Mouse (Mus musculus) kidney, postnatal 0 days (tissue): ENCODE data around the gene Emc8. TPM values are rescaled to one million over a fixed set of nuclear protein-coding genes. Genes with fewer than 3 reads are reported as not detected.

Source experiments
- ATAC-seq: fragments of 200-750 bp; cut with Nextera tagmentation; replicated peaks from 2 replicates; pipeline ENCODE4 v1.8.0; 2017; ENCODE audit warnings: low read depth, moderate number of reproducible peaks, moderate TSS enrichment, moderate library complexity; ENCODE audit not compliant: low FRiP score
- DNase-seq: peaks from one replicate; pipeline ENCODE4 v3.0.0-alpha.2; 2016; ENCODE audit warnings: low spot score
- H3K27ac ChIP-seq: fragments of 300-500 bp; sonication (generic); 2 replicates; pipeline ENCODE4 v1.5.1; 2014; ENCODE audit warnings: mild to moderate bottlenecking
- H3K27me3 ChIP-seq: fragments of 300-500 bp; sonication (generic); 2 replicates; pipeline ENCODE4 v1.6.1; 2014; ENCODE audit warnings: low read length, mixed read lengths; ENCODE audit not compliant: insufficient read depth
- H3K36me3 ChIP-seq: fragments of 300-500 bp; sonication (generic); 2 replicates; pipeline ENCODE4 v1.6.1; 2014; ENCODE audit warnings: low read length, mixed read lengths; ENCODE audit not compliant: insufficient read depth
- H3K4me1 ChIP-seq: fragments of 300-500 bp; sonication (generic); replicated peaks from 2 replicates; pipeline ENCODE4 v1.6.1; 2014; ENCODE audit warnings: antibody characterized with exemption, low read length, mixed read lengths; ENCODE audit not compliant: insufficient read depth
- H3K4me2 ChIP-seq: fragments of 300-500 bp; sonication (generic); 2 replicates; pipeline ENCODE4 v1.6.1; 2014; ENCODE audit warnings: mild to moderate bottlenecking, low read length, moderate library complexity, mixed read lengths
- H3K4me3 ChIP-seq: fragments of 300-500 bp; sonication (generic); replicated peaks from 2 replicates; pipeline ENCODE4 v1.5.1; 2014; ENCODE audit warnings: low read depth, low read length
- H3K9ac ChIP-seq: fragments of 300-500 bp; sonication (generic); 2 replicates; pipeline ENCODE4 v1.6.1; 2014; ENCODE audit warnings: low read depth, low read length
- H3K9me3 ChIP-seq: fragments of 300-500 bp; sonication (generic); replicated peaks from 2 replicates; pipeline ENCODE4 v1.6.1; 2016; ENCODE audit warnings: low read length, inconsistent platforms, mixed read lengths
- CTCF ChIP-seq: IDR thresholded peaks from 2 replicates; pipeline ENCODE4 v1.5.1; 2016; ENCODE audit warnings: antibody characterized with exemption, low read depth, mild to moderate bottlenecking, moderate library complexity
- WGBS: fragments of 180-500 bp; shearing (Covaris S2); extraction: QIAGEN DNeasy Blood & Tissue Kit; methylation state at CpG from one replicate; pipeline ENCODE4 v1.1.7; 2014; 5-methylcytosine and 5-hydroxymethylcytosine counted together
- polyA plus RNA-seq: library from polyadenylated mRNA; unstranded; fragments of >200 nt; fragmentation: Nextera tagmentation; extraction: Ambion mirVana; gene quantifications from 2 replicates; pipeline ENCODE4 v1.2.1, GENCODE M21; 2015

Gene Emc8
- polyA plus RNA-seq, 1 experiment from 2014 or later = 213 TPM

GRCm38 (mm10) chr8:120630031-120630430 lies 38.3 kb downstream of the Emc8 start:
- Histone ChIP-seq H3K9me3 (no peaks in the 10 kb centered on the region), H3K4me3 (no peak overlapping the region), H3K36me3 (no peaks in the 10 kb centered on the region), H3K4me2 (no peak overlapping the region), H3K27me3 (no peaks in the 10 kb centered on the region), H3K27ac (no peak overlapping the region), H3K4me1 (peaks cover 8% of the 10 kb centered on the region), H3K9ac (no peak overlapping the region)
- ATAC-seq = no peak
- DNase-seq = no peak
- no peak for TF ChIP-seq CTCF
- 59% methylated on average over 5 of the region's 5 CpGs for WGBS

GRCm38 (mm10) chr8:120627298-120627697 lies 41.1 kb downstream of the Emc8 start:
- H3K27ac ChIP-seq = no peak overlapping the region
- H3K4me3 ChIP-seq = no peak overlapping the region
- H3K36me3 ChIP-seq = no peaks in the 10 kb centered on the region
- H3K4me1 ChIP-seq = 0 out of 2 replicates have a peak, but pooled peaks cover 6% of the 10 kb centered on the region
- TF ChIP-seq CTCF = no peak
- DNase-seq = no peak
- H3K9me3 ChIP-seq = no peaks in the 10 kb centered on the region
- no peaks in the 10 kb centered on the region for H3K27me3 ChIP-seq
- WGBS = 89% methylated on average over 5 of the region's 5 CpGs
- no peak overlapping the region for H3K4me2 ChIP-seq
- H3K9ac ChIP-seq = no peak overlapping the region
- no peak for ATAC-seq

- TF ChIP-seq CTCF = no peak
- no peaks in the 10 kb centered on the region for H3K27me3 ChIP-seq
- no peak for DNase-seq
These were observed 41.9 kb downstream of the Emc8 start for GRCm38 (mm10) chr8:120626461-120626860.

GRCm38 (mm10) chr8:120623608-120624007 lies 44.8 kb downstream of the Emc8 start:
- H3K4me3 ChIP-seq = no peak overlapping the region
- no peak for ATAC-seq
- DNase-seq = no peak
- H3K36me3 ChIP-seq = no peaks in the 10 kb centered on the region
- no peak for TF ChIP-seq CTCF
- no peaks in the 10 kb centered on the region for H3K27me3 ChIP-seq
- H3K4me1 ChIP-seq = 0 out of 2 replicates have a peak, but pooled peaks cover 6% of the 10 kb centered on the region
- no peaks in the 10 kb centered on the region for H3K9me3 ChIP-seq
- no peak overlapping the region for H3K9ac ChIP-seq
- no peak overlapping the region for H3K4me2 ChIP-seq
- 57% methylated on average over 2 of the region's 2 CpGs for WGBS
- H3K27ac ChIP-seq = no peak overlapping the region

More at GRCm38 (mm10) chr8:120626461-120626860, 41.9 kb downstream of the Emc8 start:
- Histone ChIP-seq H3K4me1 (0 out of 2 replicates have a peak, but pooled peaks cover 6% of the 10 kb centered on the region), H3K27ac (no peak overlapping the region), H3K9ac (no peak overlapping the region), H3K4me3 (no peak overlapping the region), H3K9me3 (no peaks in the 10 kb centered on the region), H3K4me2 (no peak overlapping the region), H3K36me3 (no peaks in the 10 kb centered on the region)
- 73% methylated on average over 11 of the region's 11 CpGs for WGBS
- ATAC-seq = no peak

GRCm38 (mm10) chr8:120622161-120622560 lies 46.2 kb downstream of the Emc8 start:
- H3K27ac ChIP-seq = no peak overlapping the region
- no peak overlapping the region for H3K4me2 ChIP-seq
- whole genome bisulfite sequencing = 82% methylated on average over 14 of the region's 14 CpGs
- H3K27me3 ChIP-seq = no peaks in the 10 kb centered on the region
- no peaks in the 10 kb centered on the region for H3K36me3 ChIP-seq
- H3K9ac ChIP-seq = no peak overlapping the region
- 0 out of 2 replicates have a peak, but pooled peaks cover 6% of the 10 kb centered on the region for H3K4me1 ChIP-seq
- ATAC-seq = no peak
- H3K9me3 ChIP-seq = no peaks in the 10 kb centered on the region
- no peak for DNase-seq
- no peak overlapping the region for H3K4me3 ChIP-seq
- no peak for TF ChIP-seq CTCF

- H3K36me3 ChIP-seq = no peaks in the 10 kb centered on the region
- DNase-seq (no peak), ATAC-seq (no peak)
- 0 out of 2 replicates have a peak, but pooled peaks cover 6% of the 10 kb centered on the region for H3K4me1 ChIP-seq
- no peaks in the 10 kb centered on the region for H3K27me3 ChIP-seq
- no peak overlapping the region for H3K9ac ChIP-seq
- H3K4me2 ChIP-seq = no peak overlapping the region
- WGBS = 49% methylated on average over 7 of the region's 7 CpGs
- H3K9me3 ChIP-seq = no peaks in the 10 kb centered on the region
- H3K27ac ChIP-seq = no peak overlapping the region
- TF ChIP-seq CTCF = no peak
- H3K4me3 ChIP-seq = no peak overlapping the region
These were observed 47.9 kb downstream of the Emc8 start for GRCm38 (mm10) chr8:120620441-120620840.
